Mouse (Mus musculus): ENCODE measurements at regions not wholly inside any gene's neighbourhood (a gene's known extent, or its start where the extent isn't known, plus 50 kb on each side); places are given as distances from the start of the nearest gene placed in this dataset.
"Not testable (repeated sequence)": the region's sequence is repeated elsewhere in the genome, so short reads cannot be mapped to it uniquely, and the experiment has no call there.

DNA sequence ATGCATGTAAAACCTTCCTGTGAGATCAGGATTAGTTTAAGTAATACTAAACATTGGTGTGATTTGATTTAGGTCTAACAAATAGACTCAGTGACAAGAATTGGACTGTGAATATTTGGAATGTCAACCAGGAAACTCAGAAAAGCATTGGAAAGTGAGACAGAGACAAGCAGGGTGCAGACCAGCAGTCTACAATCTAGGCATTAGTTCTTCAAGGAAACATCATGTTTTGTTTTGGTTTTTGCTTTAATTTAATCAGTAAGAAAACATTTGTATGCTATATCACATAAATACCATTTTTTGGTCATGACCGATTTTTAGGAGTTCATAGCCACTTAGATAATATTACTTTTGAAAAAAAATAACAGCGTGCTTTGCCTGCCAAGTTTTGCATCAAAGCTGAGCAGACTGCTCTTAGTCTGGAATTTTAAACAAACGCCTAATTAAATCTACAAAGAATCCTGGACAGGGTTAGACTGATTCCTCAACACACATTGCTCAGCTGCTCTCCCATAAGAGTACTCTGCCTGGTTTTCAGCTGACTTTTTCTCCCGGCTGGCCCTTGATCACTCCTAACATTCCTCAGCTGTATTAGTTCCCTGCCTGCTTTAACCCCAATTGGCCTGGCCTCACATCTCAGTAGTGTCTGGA is 396.5 kb upstream of the Kcnh7 start:
- DNase-seq (ENCODE audit: low read depth) = no peak

DNA sequence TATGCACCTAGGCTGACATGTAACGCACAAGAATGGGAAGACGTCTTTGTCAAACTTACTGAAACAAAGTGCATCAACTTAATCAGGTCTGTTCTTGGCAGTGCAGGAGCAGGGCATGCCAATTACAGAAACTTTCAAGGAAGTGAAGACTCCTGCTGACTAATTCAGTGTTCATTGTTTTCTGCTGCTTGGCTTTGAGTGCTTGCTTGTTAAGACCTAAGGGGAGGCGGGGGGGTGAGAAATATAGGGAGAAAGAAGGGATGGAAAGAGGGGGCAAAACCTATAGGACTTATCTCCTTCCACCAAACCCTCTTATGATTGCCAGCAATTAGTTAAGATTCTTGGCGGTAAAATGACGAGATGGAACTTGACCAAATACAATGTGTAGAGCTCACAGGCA is 391.1 kb upstream of the Kcnh7 start:
- no peak for DNase-seq (ENCODE audit: low read depth)

DNA sequence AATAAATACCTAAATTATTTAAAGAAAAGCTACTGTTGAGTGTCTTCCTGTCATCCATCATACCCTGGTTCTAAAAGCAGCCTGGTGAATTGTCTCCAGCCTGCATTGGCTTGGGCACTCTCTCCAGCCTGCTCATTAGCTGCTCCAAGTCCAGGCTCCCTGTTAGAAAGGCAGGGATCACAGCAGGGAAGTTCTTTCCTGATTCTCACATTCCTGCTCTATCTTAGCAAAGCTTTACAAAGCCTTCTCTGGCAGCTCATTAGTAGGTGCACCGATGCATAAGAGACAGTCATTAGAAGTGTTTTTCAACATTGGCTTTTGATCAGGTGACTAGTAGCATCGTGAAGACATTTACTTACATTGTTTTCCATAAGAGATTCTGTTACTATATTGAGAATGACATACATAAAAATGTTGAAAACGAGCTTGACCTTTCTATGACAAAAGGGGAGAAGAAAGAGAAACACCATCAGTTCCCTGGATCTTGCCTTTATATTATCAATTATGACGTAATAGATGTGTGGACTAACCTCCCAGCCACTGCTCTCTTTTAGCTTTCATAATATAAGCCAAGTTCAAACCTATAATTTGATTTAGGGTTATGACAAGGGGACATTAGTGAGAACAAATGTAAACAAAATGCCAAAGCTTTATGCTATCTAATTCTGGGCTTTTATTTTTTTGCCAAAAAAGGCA is 390.1 kb upstream of the Kcnh7 start:
- no peak for DNase-seq (ENCODE audit: low read depth)

DNA sequence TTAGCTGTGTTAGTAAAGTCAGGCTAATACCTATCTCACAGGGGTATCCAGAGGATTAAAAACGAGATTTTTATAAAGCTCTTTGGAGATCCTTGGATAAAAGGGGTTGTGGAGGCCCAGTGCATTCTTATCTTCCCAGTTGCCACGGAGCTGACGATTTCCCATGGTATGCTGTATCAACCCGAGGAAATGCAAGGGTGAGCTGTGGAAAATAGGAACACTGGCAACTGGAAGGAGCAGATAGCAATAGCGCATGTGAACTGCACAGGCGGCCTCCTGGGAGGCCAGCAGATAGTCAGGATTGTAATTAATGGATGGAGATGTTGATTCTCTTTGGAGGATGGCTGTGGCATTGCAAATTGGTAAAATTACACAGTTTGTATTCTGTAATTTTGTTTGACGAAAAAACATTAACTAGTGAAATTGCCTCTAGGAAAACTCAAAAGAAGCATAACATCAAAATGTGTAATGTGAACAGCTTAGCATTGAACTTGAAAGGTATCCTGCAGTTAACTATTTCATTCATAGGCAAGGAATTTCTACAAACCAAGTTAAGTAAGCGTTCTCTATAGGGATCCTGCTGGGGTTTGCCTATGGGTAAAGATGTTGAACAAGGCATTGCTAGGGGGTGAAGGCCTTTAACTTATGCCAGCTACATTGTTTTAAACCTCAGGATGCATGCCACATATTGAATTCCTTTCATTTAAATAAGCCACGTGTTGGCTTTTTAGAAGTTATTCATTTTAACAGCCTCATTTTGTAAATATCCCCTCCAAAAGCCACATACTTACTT is 389.1 kb upstream of the Kcnh7 start:
- DNase-seq (ENCODE audit: low read depth) = no peak

DNA sequence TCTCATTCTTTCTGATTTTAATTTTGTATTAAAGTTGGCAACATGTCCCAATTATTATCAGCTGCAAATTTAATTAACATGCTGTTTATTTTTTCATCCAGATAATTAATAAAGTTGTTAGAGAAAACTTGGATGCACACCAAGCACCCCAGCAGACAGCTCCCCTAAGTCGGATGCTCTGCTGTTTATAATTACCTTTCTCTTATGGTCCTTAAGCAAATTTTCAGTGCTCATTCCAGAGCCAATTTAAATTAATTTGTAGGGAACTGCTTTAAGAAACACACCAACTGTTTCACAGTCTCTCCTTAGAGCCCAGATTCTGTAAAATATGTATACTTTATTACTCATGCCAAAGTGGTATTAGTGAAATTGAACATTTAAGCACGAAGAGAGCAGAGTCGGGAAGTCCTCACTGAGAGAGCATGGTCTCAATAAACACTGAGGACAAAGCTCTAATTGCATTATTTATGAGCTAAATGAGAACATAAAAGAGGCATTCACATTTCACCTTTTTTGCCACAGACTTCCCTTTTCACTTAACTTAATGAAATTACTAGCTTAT is 372.9 kb upstream of the Kcnh7 start:
- no peak for DNase-seq (ENCODE audit: low read depth)

DNA sequence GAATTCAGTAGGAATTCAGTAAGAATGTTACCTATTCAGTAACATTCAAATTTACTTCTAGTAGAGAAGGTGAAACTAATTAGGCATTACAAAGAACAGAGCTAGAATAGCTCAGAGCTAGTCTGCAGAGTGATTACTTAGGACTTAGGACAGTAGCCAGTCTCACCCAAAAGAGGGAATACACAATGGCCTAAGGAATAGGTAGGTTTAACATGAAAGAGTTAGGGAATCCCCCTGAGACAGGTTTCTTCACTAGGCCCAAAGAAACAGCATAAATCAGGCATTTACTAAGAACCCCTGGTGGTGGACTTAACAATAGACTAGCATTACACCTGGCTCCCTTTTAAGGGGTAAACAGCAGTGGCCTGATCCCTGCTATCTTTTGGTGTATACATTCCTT is 357.7 kb upstream of the Kcnh7 start:
- DNase-seq (ENCODE audit: low read depth) = not testable (repeated sequence)

DNA sequence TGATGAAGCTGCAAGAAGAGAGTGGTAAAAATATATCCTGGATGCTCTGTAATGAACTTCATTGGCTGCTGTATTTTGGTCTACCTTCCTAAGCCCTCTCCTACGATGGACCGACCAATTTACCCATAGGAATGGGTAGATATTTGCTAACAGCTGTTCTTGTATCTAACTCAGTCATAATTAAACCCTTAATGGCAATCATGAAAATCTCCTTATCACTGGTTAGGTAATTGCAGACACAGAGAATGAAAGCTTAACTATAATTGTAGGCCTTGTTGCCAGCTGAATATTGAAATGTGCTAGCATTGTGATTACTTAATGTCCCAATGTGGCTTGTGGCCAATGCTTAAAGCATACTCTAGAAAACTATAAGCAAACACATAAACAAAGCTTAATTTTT is 334.4 kb upstream of the Kcnh7 start:
- DNase-seq (ENCODE audit: low read depth) = no peak

DNA sequence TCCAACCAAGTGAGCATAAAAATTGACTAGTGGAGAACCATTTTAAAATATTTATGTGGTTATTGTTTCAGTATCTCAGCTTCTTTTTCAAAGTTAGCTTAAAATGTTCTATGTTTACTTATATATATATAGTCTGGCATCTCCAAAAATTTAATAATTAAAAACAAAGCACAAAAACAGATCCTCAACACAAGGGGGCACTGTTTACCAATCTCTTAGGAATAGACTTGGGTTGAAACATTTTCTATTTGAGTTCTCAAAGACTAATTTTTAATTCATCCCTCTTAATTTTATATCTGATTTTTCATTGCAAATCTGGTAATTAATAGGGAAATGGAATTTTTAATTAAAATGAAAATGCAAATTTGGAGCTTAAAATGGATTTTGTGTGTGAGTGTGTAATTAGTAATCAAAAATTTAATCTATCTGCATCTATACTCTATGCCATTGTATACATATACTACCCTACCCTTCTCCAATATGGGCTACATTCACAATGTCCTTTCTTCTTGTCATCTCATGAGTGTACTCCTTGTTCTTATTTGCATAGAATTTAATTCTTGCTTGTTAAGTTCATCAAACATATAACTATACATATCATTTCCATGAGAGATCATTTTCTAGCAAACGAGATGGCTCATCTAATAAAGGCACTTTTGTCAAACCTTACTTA is 329.6 kb upstream of the Kcnh7 start:
- DNase-seq (ENCODE audit: low read depth) = peak; percentile 44

DNA sequence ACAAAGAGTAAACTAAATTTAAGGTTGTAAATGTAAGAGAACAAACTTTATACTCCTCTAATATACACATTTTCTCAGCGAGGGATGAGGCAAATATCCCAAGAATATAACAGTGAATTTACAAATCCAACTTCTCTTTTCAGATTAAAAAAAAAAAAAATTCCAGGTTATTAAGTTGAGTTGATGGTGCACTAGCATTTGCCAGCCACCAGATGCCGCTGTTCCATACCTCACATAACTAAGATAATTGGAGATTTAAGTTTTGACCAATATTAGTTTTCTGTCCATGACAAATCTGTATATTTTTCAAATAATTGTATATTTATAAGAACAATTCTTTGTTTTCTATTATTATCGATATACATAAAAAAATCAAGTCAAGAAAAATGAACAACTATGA is 319.9 kb upstream of the Kcnh7 start:
- peak; percentile 47 for DNase-seq (ENCODE audit: low read depth)

DNA sequence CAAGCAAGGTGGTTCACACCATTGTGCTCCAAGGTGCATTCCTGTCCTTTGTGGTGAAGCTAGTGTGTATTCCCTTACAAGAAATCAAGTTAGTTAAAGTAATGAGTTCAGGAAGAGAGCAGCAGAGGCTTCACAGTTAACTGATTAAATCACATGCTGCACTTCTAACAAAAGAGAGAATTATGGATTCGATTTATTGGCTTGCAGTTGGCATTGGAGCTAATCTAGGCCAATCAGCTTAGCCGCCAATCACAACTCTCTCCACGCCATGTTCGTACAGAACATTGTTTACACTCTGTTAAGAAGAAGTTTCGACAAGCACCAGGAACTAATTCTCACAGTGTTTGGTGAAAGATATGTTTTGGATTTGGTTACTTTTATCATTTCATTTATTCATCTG is 292.3 kb upstream of the Kcnh7 start:
- DNase-seq (ENCODE audit: low read depth) = no peak

DNA sequence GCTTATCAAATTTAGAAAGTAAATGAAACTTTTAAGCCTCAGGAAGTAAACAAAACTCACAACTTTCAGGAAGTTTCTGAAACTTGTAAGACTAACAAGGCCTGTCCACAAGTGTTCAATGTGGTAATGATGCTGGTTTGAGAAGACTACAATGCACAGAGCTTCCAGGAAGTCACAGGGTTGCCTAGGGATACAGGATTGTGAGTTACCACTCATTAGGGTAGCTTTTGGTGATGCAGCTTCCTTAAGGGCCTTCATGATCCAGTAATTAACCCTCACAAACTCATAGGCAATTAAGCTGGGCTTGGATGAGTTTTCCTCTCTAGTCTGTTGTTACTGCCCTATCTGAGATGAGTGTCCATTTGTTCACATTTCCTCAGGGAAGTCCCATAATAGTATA is 291.2 kb upstream of the Kcnh7 start:
- no peak for DNase-seq (ENCODE audit: low read depth)

DNA sequence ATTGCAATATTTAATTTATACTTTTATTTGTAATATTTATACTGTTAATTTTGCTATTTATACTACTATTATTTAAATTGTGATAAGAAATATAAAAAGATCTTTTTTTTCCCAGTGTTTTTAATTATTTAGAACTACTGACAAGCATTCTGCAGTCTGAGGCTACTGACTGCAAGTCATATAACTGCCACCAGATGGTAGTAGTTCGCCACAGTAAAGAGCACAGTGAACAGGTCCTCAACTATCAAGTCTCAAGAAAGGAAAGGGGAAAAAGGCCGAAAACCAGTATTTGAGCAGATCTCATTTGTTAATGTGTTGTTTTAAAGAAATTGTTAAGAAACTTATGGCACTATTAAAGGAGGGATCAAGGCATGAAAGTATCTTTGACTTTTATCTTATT is 289.6 kb upstream of the Kcnh7 start:
- peak; percentile 63 for DNase-seq (ENCODE audit: low read depth)

DNA sequence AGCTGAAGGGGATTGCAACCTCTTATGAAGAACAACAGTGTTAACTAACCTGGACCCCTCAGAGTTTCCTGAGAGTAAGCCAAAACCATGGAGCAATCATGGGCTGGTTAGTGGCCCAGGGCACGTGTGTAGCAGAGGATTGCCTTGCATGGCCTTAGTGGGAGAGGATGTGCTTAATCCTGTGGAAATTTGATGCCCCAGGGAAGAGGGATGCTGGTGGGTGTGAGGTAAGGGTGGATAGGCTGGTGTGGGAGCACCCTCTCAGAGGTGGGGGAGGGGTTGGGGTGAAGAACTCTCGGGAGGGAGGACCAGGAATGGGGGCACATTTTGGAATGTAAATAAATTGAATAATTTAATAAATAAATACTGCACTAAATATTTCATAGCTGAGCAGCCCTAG is 288.2 kb upstream of the Kcnh7 start:
- no peak for DNase-seq (ENCODE audit: low read depth)

DNA sequence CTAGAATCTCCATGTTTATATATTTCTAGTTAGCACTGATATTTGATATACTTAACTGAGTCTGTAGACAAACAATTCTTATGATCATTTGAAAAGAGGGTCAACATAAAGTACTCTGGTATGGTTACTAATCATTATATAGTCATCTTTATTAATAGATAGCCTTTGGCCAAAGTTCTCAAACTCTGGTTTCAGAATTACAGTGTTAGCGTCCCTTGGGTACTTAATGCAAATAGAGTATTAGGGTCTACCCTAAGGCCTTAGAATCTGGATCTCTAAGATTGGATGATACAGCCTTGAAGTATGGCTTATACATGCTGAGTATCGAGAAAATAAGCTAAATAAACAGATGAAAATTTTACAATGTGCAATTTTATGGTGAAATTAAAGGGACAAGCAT is 275.0 kb upstream of the Kcnh7 start:
- DNase-seq (ENCODE audit: low read depth) = no peak

DNA sequence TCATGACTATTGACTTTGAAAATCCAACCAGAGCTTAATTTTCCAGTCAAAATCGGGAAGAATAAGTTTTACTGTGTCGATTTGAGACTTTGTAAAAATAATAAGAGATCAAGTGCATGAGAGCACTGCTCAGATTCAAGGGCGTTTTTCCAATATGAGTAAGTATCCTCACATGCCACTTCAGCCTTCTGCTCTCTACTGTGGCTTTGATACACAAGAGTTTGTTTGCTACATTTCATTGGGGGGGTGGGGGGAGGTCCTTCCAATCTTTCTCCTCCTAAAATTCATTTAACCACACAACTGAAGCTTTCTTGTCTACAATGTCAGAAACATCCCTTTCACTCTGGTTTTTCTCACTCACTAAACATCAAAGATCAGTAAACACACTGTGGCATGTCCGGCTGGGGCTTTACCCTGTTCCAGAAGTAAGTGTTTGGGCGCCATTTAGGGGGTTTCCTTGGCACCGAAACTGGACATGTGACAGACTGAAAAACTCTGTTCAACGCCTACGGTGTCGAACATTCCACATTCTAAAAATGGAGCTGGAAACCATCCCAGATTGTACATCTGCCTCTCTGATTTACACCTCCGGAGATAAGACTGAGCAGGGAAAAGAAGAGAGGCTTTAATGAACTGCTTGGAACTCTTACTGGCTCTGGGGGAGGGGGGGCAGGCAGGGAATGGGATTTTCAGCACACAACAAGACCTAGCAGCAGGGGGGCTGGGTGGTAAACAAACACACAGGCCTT is 270.4 kb upstream of the Kcnh7 start:
- DNase-seq (ENCODE audit: low read depth) = no peak

DNA sequence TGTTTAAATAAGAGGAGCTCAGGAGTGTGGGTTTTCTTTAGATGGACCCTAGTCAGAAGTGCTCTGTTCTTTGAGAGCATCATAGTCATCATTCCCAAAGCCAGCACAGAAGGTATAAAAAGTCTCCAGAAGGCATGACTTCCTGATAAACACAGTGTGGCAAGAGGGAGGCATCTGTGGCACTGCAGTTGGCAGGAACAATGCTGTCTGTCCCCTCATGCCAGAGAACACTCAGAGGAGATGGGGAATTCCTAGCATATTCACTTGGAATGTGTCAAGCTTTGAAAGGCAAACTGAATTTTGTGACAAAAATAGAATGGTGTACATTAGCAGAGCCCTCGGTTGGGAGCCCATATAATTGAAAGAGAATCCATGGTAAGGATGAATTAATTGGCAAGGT is 268.8 kb upstream of the Kcnh7 start:
- DNase-seq (ENCODE audit: low read depth) = no peak

DNA sequence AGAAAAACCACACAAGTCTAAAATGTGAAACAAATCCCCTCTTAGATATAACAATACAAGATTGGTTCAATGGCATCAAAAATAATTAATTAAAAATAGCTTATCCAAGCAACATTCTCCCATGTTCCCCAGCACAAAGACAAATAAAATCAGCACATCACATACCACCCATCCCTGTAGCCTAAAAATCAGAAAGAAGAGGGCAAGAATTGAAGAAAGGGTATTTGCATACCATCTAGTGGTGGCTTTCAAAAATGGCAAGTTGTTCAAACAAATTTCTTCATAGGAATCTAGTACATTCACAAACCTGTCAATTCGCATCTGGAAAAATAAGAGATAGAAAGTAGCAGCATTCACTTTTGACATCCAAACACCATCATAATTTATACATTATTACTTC is 268.1 kb upstream of the Kcnh7 start:
- peak; percentile 31 for DNase-seq (ENCODE audit: low read depth)

DNA sequence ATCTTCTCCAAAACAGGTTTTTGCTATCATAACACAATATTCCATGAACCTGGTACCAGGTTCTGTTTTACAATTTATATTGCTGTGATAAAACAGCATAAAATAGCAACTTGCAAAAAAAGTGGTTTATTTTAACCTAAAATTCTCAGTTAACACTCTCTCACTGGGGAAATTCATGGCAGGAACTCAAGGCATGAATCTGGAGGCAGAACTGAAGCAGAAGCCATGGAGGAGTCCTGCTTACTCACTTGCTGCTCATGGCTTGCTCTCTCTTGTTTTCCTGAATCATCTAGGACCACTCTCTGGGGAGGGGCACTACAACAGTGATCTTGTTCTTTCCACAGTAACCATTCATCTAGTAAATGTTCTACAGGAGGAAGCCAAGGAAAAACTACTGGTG is 250.2 kb upstream of the Kcnh7 start:
- DNase-seq (ENCODE audit: low read depth) = no peak

DNA sequence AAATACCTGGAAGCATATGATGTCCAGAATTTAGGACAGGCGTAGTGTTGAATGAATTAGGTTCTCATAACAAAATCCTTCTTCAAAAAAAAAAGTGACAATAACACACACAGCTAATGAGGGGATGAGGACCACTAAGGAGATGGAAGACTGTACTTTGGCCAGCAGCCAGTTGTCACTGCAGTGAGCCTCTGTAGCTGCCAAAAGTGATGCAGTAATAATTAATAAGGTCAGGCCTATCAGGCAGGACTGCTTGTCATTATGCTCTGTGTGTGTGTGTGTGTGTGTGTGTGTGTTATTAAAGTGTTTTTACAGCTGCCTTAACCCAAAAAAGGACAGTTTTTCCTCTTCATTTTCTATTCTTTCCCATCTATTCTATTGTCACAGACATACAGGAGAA is 221.3 kb upstream of the Kcnh7 start:
- no peak for DNase-seq (ENCODE audit: low read depth)
